Mouse (Mus musculus) spleen, adult 2 months (tissue): ENCODE measurements around the gene Atp2a3.

Source experiments
- CTCF ChIP-seq: fragments of 200-500 bp; IDR thresholded peaks from 2 replicates; pipeline ENCODE4 v1.5.1; 2011; ENCODE audit warnings: mild to moderate bottlenecking, inconsistent platforms; ENCODE audit not compliant: insufficient read depth, insufficient read length, insufficient replicate concordance; ENCODE audit errors: extremely low read depth
- POLR2A ChIP-seq: fragments of 200-500 bp; IDR thresholded peaks from 2 replicates; pipeline ENCODE4 v1.6.1; 2011; ENCODE audit warnings: low read depth, low read length, inconsistent platforms

GRCm38 (mm10) chr11:73008826-73009225, 47.9 kb downstream of the Atp2a3 start:
- TF ChIP-seq CTCF (no peak), POLR2A (no peak)
